Mouse (Mus musculus) A20 (cell line): Measurements from ENCODE around the gene Uchl4.
A peak's percentile ranks its signal among the peaks of the same experiment; 100 is the strongest.
"Not testable (repeated sequence)": the region's sequence is repeated elsewhere in the genome, so short reads cannot be mapped to it uniquely, and the experiment has no call there.

ENCODE experiments used
- DNase-seq: peaks from one replicate; pipeline ENCODE4 v3.0.0-alpha.2; 2011; ENCODE audit warnings: low read depth, low spot score

Gene Uchl4

GRCm38 (mm10) chr9:64231171-64231570, 3.8 kb upstream of the Uchl4 start:
- DNase-seq: no peak

GRCm38 (mm10) chr9:64231674-64232073, 3.3 kb upstream of the Uchl4 start:
- DNase-seq: no peak

- DNase-seq: no peak
Measured at GRCm38 (mm10) chr9:64232257-64232957, 2.6 kb upstream of the Uchl4 start.

GRCm38 (mm10) chr9:64233656-64234055, 1.3 kb upstream of the Uchl4 start:
- DNase-seq: no peak

- no peak for DNase-seq
Measured at GRCm38 (mm10) chr9:64236056-64236455, 1.1 kb downstream of the Uchl4 start.

GRCm38 (mm10) chr9:64240116-64240515, 5.1 kb downstream of the Uchl4 start:
- DNase-seq: no peak

GRCm38 (mm10) chr9:64240681-64241080, 5.7 kb downstream of the Uchl4 start:
- DNase-seq: no peak

GRCm38 (mm10) chr9:64242381-64242831, 7.4 kb downstream of the Uchl4 start:
- peak; percentile 84 for DNase-seq

GRCm38 (mm10) chr9:64249371-64249770, 14.4 kb downstream of the Uchl4 start:
- peak; percentile 44 for DNase-seq

GRCm38 (mm10) chr9:64250111-64250730, 15.2 kb downstream of the Uchl4 start:
- DNase-seq: no peak

GRCm38 (mm10) chr9:64252591-64253020, 17.6 kb downstream of the Uchl4 start:
- DNase-seq: peak; percentile 62

GRCm38 (mm10) chr9:64253021-64253904, 18.3 kb downstream of the Uchl4 start, which contains the start of gene Map2k1:
Map2k1 (minus strand) TSS chr9:64253631.
- peak; percentile 100 for DNase-seq

GRCm38 (mm10) chr9:64255422-64255821, 20.4 kb downstream of the Uchl4 start:
- DNase-seq: peak; percentile 77

GRCm38 (mm10) chr9:64256204-64256603, 21.2 kb downstream of the Uchl4 start:
- DNase-seq: no peak

GRCm38 (mm10) chr9:64259906-64260305, 24.9 kb downstream of the Uchl4 start:
- no peak for DNase-seq

GRCm38 (mm10) chr9:64261023-64261422, 26.0 kb downstream of the Uchl4 start:
- DNase-seq: no peak

- no peak for DNase-seq
Measured at GRCm38 (mm10) chr9:64264813-64265212, 29.8 kb downstream of the Uchl4 start.

GRCm38 (mm10) chr9:64267231-64267630, 32.2 kb downstream of the Uchl4 start:
- DNase-seq: no peak

- DNase-seq: no peak
Measured at GRCm38 (mm10) chr9:64268196-64268595, 33.2 kb downstream of the Uchl4 start.

GRCm38 (mm10) chr9:64268836-64269235, 33.8 kb downstream of the Uchl4 start:
- DNase-seq: not testable (repeated sequence)

GRCm38 (mm10) chr9:64271249-64271648, 36.2 kb downstream of the Uchl4 start:
- peak; percentile 59 for DNase-seq

- DNase-seq: peak; percentile 67
Measured at GRCm38 (mm10) chr9:64272611-64273010, 37.6 kb downstream of the Uchl4 start.
